Mouse (Mus musculus) forebrain, embryonic 12.5 days (tissue): ENCODE measurements around the gene Krt33a. TPM values are rescaled to one million over a fixed set of nuclear protein-coding genes. Genes with fewer than 3 reads are reported as not detected.

Experiments
- ATAC-seq: fragments of 200-750 bp; cut with Nextera tagmentation; 2 replicates; pipeline ENCODE4 v1.8.0; 2017; ENCODE audit warnings: moderate TSS enrichment; ENCODE audit not compliant: low FRiP score
- H3K27ac ChIP-seq: fragments of 300-500 bp; sonication (generic); 2 replicates; pipeline ENCODE4 v1.5.1; 2016; ENCODE audit warnings: mild to moderate bottlenecking
- H3K27me3 ChIP-seq: fragments of 300-500 bp; sonication (generic); 2 replicates; pipeline ENCODE4 v1.6.1; 2016; ENCODE audit warnings: mild to moderate bottlenecking
- H3K36me3 ChIP-seq: fragments of 300-500 bp; sonication (generic); replicated peaks from 2 replicates; pipeline ENCODE4 v1.6.1; 2016; ENCODE audit warnings: mild to moderate bottlenecking
- H3K4me1 ChIP-seq: fragments of 300-500 bp; sonication (generic); 2 replicates; pipeline ENCODE4 v1.6.1; 2016
- H3K4me2 ChIP-seq: fragments of 300-500 bp; sonication (generic); 2 replicates; pipeline ENCODE4 v1.6.1; 2016; ENCODE audit warnings: mild to moderate bottlenecking, moderate library complexity
- H3K4me3 ChIP-seq: fragments of 300-500 bp; sonication (generic); replicated peaks from 2 replicates; pipeline ENCODE4 v1.5.1; 2016; ENCODE audit warnings: mild to moderate bottlenecking
- H3K9ac ChIP-seq: fragments of 300-500 bp; sonication (generic); 2 replicates; pipeline ENCODE4 v1.6.1; 2016; ENCODE audit warnings: mild to moderate bottlenecking
- H3K9me3 ChIP-seq: fragments of 300-500 bp; sonication (generic); 2 replicates; pipeline ENCODE4 v1.6.1; 2016
- WGBS: fragments of 180-500 bp; shearing (Covaris S2); methylation state at CpG from one replicate; pipeline ENCODE4 v1.1.7; 2016; 5-methylcytosine and 5-hydroxymethylcytosine counted together
- polyA plus RNA-seq: library from polyadenylated mRNA; unstranded; fragments of >200 nt; fragmentation: Nextera tagmentation; extraction: Ambion mirVana; gene quantifications from 2 replicates; pipeline ENCODE4 v1.2.1, GENCODE M21; 2016

Krt33a gene
- not detected in 2 replicates for polyA plus RNA-seq

- H3K27me3 ChIP-seq: no peaks in the 10 kb centered on the region
- no peak for ATAC-seq
- H3K27ac ChIP-seq: no peak within 1 kb of the TSS
- H3K9me3 ChIP-seq: no peaks in the 10 kb centered on the region
- no peak within 1 kb of the TSS for H3K9ac ChIP-seq
- H3K4me3 ChIP-seq: no peak within 1 kb of the TSS
- no peaks in the 10 kb centered on the region for H3K4me1 ChIP-seq
- no peak within 1 kb of the TSS for H3K4me2 ChIP-seq
- H3K36me3 ChIP-seq: no peaks in the 10 kb centered on the region
- 87% methylated on average over 3 of the region's 4 CpGs for whole genome bisulfite sequencing
These were observed at the start of gene Krt33a for GRCm38 (mm10) chr11:100016112-100016511. Krt33a (minus strand) TSS chr11:100016212.

GRCm38 (mm10) chr11:100058875-100059274 lies 42.9 kb upstream of the Krt33a start:
- H3K4me3 ChIP-seq: no peak overlapping the region
- no peaks in the 10 kb centered on the region for H3K9me3 ChIP-seq
- no peaks in the 10 kb centered on the region for H3K36me3 ChIP-seq
- H3K27ac ChIP-seq: no peak overlapping the region
- H3K4me2 ChIP-seq: no peak overlapping the region
- no peak overlapping the region for H3K9ac ChIP-seq
- 62% methylated on average over 8 of the region's 8 CpGs for WGBS
- H3K4me1 ChIP-seq: no peaks in the 10 kb centered on the region
- H3K27me3 ChIP-seq: no peaks in the 10 kb centered on the region
- no peak for ATAC-seq

GRCm38 (mm10) chr11:100055686-100056655 lies 40.0 kb upstream of the Krt33a start:
- H3K9ac ChIP-seq: no peak overlapping the region
- H3K36me3 ChIP-seq: no peaks in the 10 kb centered on the region
- ATAC-seq: no peak
- no peak overlapping the region for H3K4me3 ChIP-seq
- no peaks in the 10 kb centered on the region for H3K4me1 ChIP-seq
- no peaks in the 10 kb centered on the region for H3K27me3 ChIP-seq
- H3K27ac ChIP-seq: no peak overlapping the region
- WGBS: 80% methylated on average over 9 of the region's 9 CpGs
- H3K9me3 ChIP-seq: no peaks in the 10 kb centered on the region
- H3K4me2 ChIP-seq: no peak overlapping the region

- ATAC-seq: no peak
- no peaks in the 10 kb centered on the region for H3K27me3 ChIP-seq
- no peaks in the 10 kb centered on the region for H3K36me3 ChIP-seq
- H3K9me3 ChIP-seq: no peaks in the 10 kb centered on the region
- no peak within 1 kb of the TSS for H3K4me2 ChIP-seq
- H3K4me1 ChIP-seq: no peaks in the 10 kb centered on the region
- no peak within 1 kb of the TSS for H3K27ac ChIP-seq
- WGBS: 83% methylated on average over 3 of the region's 3 CpGs
- H3K4me3 ChIP-seq: no peak within 1 kb of the TSS
- H3K9ac ChIP-seq: no peak within 1 kb of the TSS
These were observed 34.4 kb upstream of the Krt33a start, which contains the start of gene Krt31 for GRCm38 (mm10) chr11:100050451-100050850. Krt31 (minus strand) TSS chr11:100050551.

- ATAC-seq: no peak
- H3K27me3 ChIP-seq: no peaks in the 10 kb centered on the region
- H3K4me3 ChIP-seq: no peak overlapping the region
- whole genome bisulfite sequencing: 95% methylated on average over 2 of the region's 2 CpGs
- H3K9me3 ChIP-seq: no peaks in the 10 kb centered on the region
- H3K4me1 ChIP-seq: no peaks in the 10 kb centered on the region
- H3K27ac ChIP-seq: no peak overlapping the region
- no peak overlapping the region for H3K9ac ChIP-seq
- no peaks in the 10 kb centered on the region for H3K36me3 ChIP-seq
- H3K4me2 ChIP-seq: no peak overlapping the region
These were observed 31.2 kb upstream of the Krt33a start for GRCm38 (mm10) chr11:100047193-100047592.

GRCm38 (mm10) chr11:100046303-100046866 lies 30.4 kb upstream of the Krt33a start:
- Histone ChIP-seq H3K4me3 (no peak overlapping the region), H3K27ac (no peak overlapping the region), H3K9ac (no peak overlapping the region), H3K36me3 (no peaks in the 10 kb centered on the region), H3K9me3 (no peaks in the 10 kb centered on the region), H3K27me3 (no peaks in the 10 kb centered on the region), H3K4me1 (no peaks in the 10 kb centered on the region), H3K4me2 (no peak overlapping the region)
- no peak for ATAC-seq
- WGBS: 85% methylated on average over 6 of the region's 6 CpGs

GRCm38 (mm10) chr11:100041454-100041853 lies 25.4 kb upstream of the Krt33a start, which contains the start of gene Krt34:
Krt34 (minus strand) TSS chr11:100041554.
- ATAC-seq: no peak
- Histone ChIP-seq H3K4me1 (no peaks in the 10 kb centered on the region), H3K27ac (no peak within 1 kb of the TSS), H3K9ac (no peak within 1 kb of the TSS), H3K27me3 (no peaks in the 10 kb centered on the region), H3K36me3 (no peaks in the 10 kb centered on the region), H3K4me2 (no peak within 1 kb of the TSS), H3K9me3 (no peaks in the 10 kb centered on the region), H3K4me3 (no peak within 1 kb of the TSS)
- 84% methylated on average over 6 of the region's 6 CpGs for WGBS

GRCm38 (mm10) chr11:100029768-100030167 lies 13.8 kb upstream of the Krt33a start, which contains the start of gene Krt33b:
Krt33b (minus strand) TSS chr11:100029868.
- Histone ChIP-seq H3K27ac (no peak within 1 kb of the TSS), H3K9ac (no peak within 1 kb of the TSS), H3K27me3 (no peaks in the 10 kb centered on the region), H3K4me3 (no peak within 1 kb of the TSS), H3K9me3 (no peaks in the 10 kb centered on the region), H3K4me1 (no peaks in the 10 kb centered on the region; the same call in 1 of the 2 replicates), H3K36me3 (no peaks in the 10 kb centered on the region), H3K4me2 (no peak within 1 kb of the TSS)
- WGBS: 94% methylated on average over 6 of the region's 6 CpGs
- no peak for ATAC-seq

GRCm38 (mm10) chr11:100021438-100021837 lies 5.4 kb upstream of the Krt33a start:
- no peaks in the 10 kb centered on the region for H3K27me3 ChIP-seq
- H3K36me3 ChIP-seq: no peaks in the 10 kb centered on the region
- ATAC-seq: no peak
- no peak overlapping the region for H3K4me2 ChIP-seq
- H3K4me3 ChIP-seq: no peak overlapping the region
- H3K9me3 ChIP-seq: no peaks in the 10 kb centered on the region
- 84% methylated on average over 5 of the region's 5 CpGs for WGBS
- H3K27ac ChIP-seq: no peak overlapping the region
- no peak overlapping the region for H3K9ac ChIP-seq
- no peaks in the 10 kb centered on the region; the same call in 1 of the 2 replicates for H3K4me1 ChIP-seq

- H3K27me3 ChIP-seq: no peaks in the 10 kb centered on the region
- H3K27ac ChIP-seq: no peak overlapping the region
- no peak overlapping the region for H3K9ac ChIP-seq
- H3K4me1 ChIP-seq: no peaks in the 10 kb centered on the region
- no peak overlapping the region for H3K4me3 ChIP-seq
- ATAC-seq: no peak
- H3K36me3 ChIP-seq: no peaks in the 10 kb centered on the region
- no peak overlapping the region for H3K4me2 ChIP-seq
- H3K9me3 ChIP-seq: no peaks in the 10 kb centered on the region
- WGBS: 93% methylated on average over 1 of the region's 1 CpGs
These were observed 3.5 kb upstream of the Krt33a start for GRCm38 (mm10) chr11:100019466-100019865.

GRCm38 (mm10) chr11:100013691-100014171 lies 2.3 kb downstream of the Krt33a start:
- ATAC-seq: no peak
- no peaks in the 10 kb centered on the region for H3K36me3 ChIP-seq
- H3K4me1 ChIP-seq: no peaks in the 10 kb centered on the region
- no peaks in the 10 kb centered on the region for H3K9me3 ChIP-seq
- H3K4me2 ChIP-seq: no peak overlapping the region
- H3K9ac ChIP-seq: no peak overlapping the region
- H3K4me3 ChIP-seq: no peak overlapping the region
- H3K27ac ChIP-seq: no peak overlapping the region
- H3K27me3 ChIP-seq: no peaks in the 10 kb centered on the region
- 80% methylated on average over 4 of the region's 4 CpGs for WGBS

- Histone ChIP-seq H3K36me3 (no peaks in the 10 kb centered on the region), H3K9me3 (no peaks in the 10 kb centered on the region), H3K9ac (no peak overlapping the region), H3K27ac (no peak overlapping the region), H3K4me2 (no peak overlapping the region), H3K27me3 (no peaks in the 10 kb centered on the region), H3K4me1 (no peaks in the 10 kb centered on the region), H3K4me3 (no peak overlapping the region)
- 89% methylated on average over 5 of the region's 5 CpGs for WGBS
- ATAC-seq: no peak
These were observed 5.3 kb downstream of the Krt33a start for GRCm38 (mm10) chr11:100010682-100011081.
